Mouse (Mus musculus): ENCODE results near the gene Tsfm. TPM values are rescaled to one million over a fixed set of nuclear protein-coding genes. Genes with fewer than 3 reads are reported as not detected.

The Tsfm gene
- polyA plus RNA-seq, 1 experiment: 45.2 TPM

GRCm38 (mm10) chr10:127036273-127036672 is 5.6 kb upstream of the Tsfm start:
- H3K4me3 ChIP-seq (replicated peaks; ENCODE audit: insufficient read depth, low read depth, low read length): no peak overlapping the region
- 77% methylated on average over 12 of the region's 12 CpGs for WGBS
- H3K27me3 ChIP-seq (ENCODE audit: control insufficient read depth, insufficient read depth, low read length): no peaks in the 10 kb centered on the region
- no peak for DNase-seq
- no peak overlapping the region for H3K27ac ChIP-seq (ENCODE audit: insufficient read depth, low read length)
- TF ChIP-seq POLR2A (IDR thresholded peaks at IDR 0.05; ENCODE audit: borderline replicate concordance, insufficient read depth, low read length) (no peak), CTCF (IDR thresholded peaks at IDR 0.05; ENCODE audit: borderline replicate concordance, insufficient read depth, low read depth, low read length) (no peak)
- no peaks in the 10 kb centered on the region for H3K4me1 ChIP-seq (ENCODE audit: control insufficient read depth, insufficient read depth, low read length)

GRCm38 (mm10) chr10:127033301-127033741 is 2.7 kb upstream of the Tsfm start:
- H3K27me3 ChIP-seq (ENCODE audit: control insufficient read depth, insufficient read depth, low read length): no peaks in the 10 kb centered on the region
- no peak overlapping the region for H3K4me3 ChIP-seq (replicated peaks; ENCODE audit: insufficient read depth, low read depth, low read length)
- no peak overlapping the region for H3K27ac ChIP-seq (ENCODE audit: insufficient read depth, low read length)
- 78% methylated on average over 8 of the region's 8 CpGs for WGBS
- no peak for DNase-seq
- TF ChIP-seq CTCF (IDR thresholded peaks at IDR 0.05; ENCODE audit: borderline replicate concordance, insufficient read depth, low read depth, low read length) (no peak), POLR2A (IDR thresholded peaks at IDR 0.05; ENCODE audit: borderline replicate concordance, insufficient read depth, low read length) (no peak)
- no peaks in the 10 kb centered on the region for H3K4me1 ChIP-seq (ENCODE audit: control insufficient read depth, insufficient read depth, low read length)

- H3K4me1 ChIP-seq (ENCODE audit: control insufficient read depth, insufficient read depth, low read length): no peaks in the 10 kb centered on the region
- DNase-seq: no peak
- TF ChIP-seq POLR2A (IDR thresholded peaks at IDR 0.05; ENCODE audit: borderline replicate concordance, insufficient read depth, low read length): no peak
- no peak for TF ChIP-seq CTCF (IDR thresholded peaks at IDR 0.05; ENCODE audit: borderline replicate concordance, insufficient read depth, low read depth, low read length)
- 67% methylated on average over 16 of the region's 16 CpGs for WGBS
- H3K27me3 ChIP-seq (ENCODE audit: control insufficient read depth, insufficient read depth, low read length): no peaks in the 10 kb centered on the region
- no peak overlapping the region for H3K27ac ChIP-seq (ENCODE audit: insufficient read depth, low read length)
- H3K4me3 ChIP-seq (replicated peaks; ENCODE audit: insufficient read depth, low read depth, low read length): no peak overlapping the region
These were observed 12.2 kb downstream of the Tsfm start for GRCm38 (mm10) chr10:127018422-127018821.

- Histone ChIP-seq H3K27me3 (ENCODE audit: control insufficient read depth, insufficient read depth, low read length) (no peaks in the 10 kb centered on the region), H3K27ac (ENCODE audit: insufficient read depth, low read length) (no peak overlapping the region), H3K4me3 (replicated peaks; ENCODE audit: insufficient read depth, low read depth, low read length) (no peak overlapping the region), H3K4me1 (ENCODE audit: control insufficient read depth, insufficient read depth, low read length) (no peaks in the 10 kb centered on the region)
- no peak for DNase-seq
- TF ChIP-seq CTCF (IDR thresholded peaks at IDR 0.05; ENCODE audit: borderline replicate concordance, insufficient read depth, low read depth, low read length) (no peak), POLR2A (IDR thresholded peaks at IDR 0.05; ENCODE audit: borderline replicate concordance, insufficient read depth, low read length) (no peak)
- WGBS: 14% methylated on average over 2 of the region's 2 CpGs
These were observed 13.6 kb downstream of the Tsfm start for GRCm38 (mm10) chr10:127017071-127017470.

GRCm38 (mm10) chr10:127016488-127016887 is 14.2 kb downstream of the Tsfm start:
- Histone ChIP-seq H3K4me1 (ENCODE audit: control insufficient read depth, insufficient read depth, low read length) (no peaks in the 10 kb centered on the region), H3K27ac (ENCODE audit: insufficient read depth, low read length) (no peak overlapping the region), H3K27me3 (ENCODE audit: control insufficient read depth, insufficient read depth, low read length) (no peaks in the 10 kb centered on the region), H3K4me3 (replicated peaks; ENCODE audit: insufficient read depth, low read depth, low read length) (no peak overlapping the region)
- WGBS: 60% methylated on average over 5 of the region's 5 CpGs
- DNase-seq: no peak
- TF ChIP-seq CTCF (IDR thresholded peaks at IDR 0.05; ENCODE audit: borderline replicate concordance, insufficient read depth, low read depth, low read length) (no peak), POLR2A (IDR thresholded peaks at IDR 0.05; ENCODE audit: borderline replicate concordance, insufficient read depth, low read length) (no peak)

- H3K4me1 ChIP-seq (ENCODE audit: control insufficient read depth, insufficient read depth, low read length): no peaks in the 10 kb centered on the region
- no peak overlapping the region for H3K4me3 ChIP-seq (replicated peaks; ENCODE audit: insufficient read depth, low read depth, low read length)
- no peak overlapping the region for H3K27ac ChIP-seq (ENCODE audit: insufficient read depth, low read length)
- 57% methylated on average over 7 of the region's 7 CpGs for WGBS
- TF ChIP-seq POLR2A (IDR thresholded peaks at IDR 0.05; ENCODE audit: borderline replicate concordance, insufficient read depth, low read length) (no peak), CTCF (IDR thresholded peaks at IDR 0.05; ENCODE audit: borderline replicate concordance, insufficient read depth, low read depth, low read length) (no peak)
- H3K27me3 ChIP-seq (ENCODE audit: control insufficient read depth, insufficient read depth, low read length): no peaks in the 10 kb centered on the region
- no peak for DNase-seq
These were observed 26.8 kb downstream of the Tsfm start for GRCm38 (mm10) chr10:127003806-127004205.

GRCm38 (mm10) chr10:127003334-127003733 is 27.3 kb downstream of the Tsfm start:
- TF ChIP-seq CTCF (IDR thresholded peaks at IDR 0.05; ENCODE audit: borderline replicate concordance, insufficient read depth, low read depth, low read length): no peak
- TF ChIP-seq POLR2A (IDR thresholded peaks at IDR 0.05; ENCODE audit: borderline replicate concordance, insufficient read depth, low read length): no peak
- H3K4me3 ChIP-seq (replicated peaks; ENCODE audit: insufficient read depth, low read depth, low read length): no peak overlapping the region
- no peaks in the 10 kb centered on the region for H3K4me1 ChIP-seq (ENCODE audit: control insufficient read depth, insufficient read depth, low read length)
- WGBS: 86% methylated on average over 8 of the region's 8 CpGs
- no peak for DNase-seq
- no peak overlapping the region for H3K27ac ChIP-seq (ENCODE audit: insufficient read depth, low read length)
- H3K27me3 ChIP-seq (ENCODE audit: control insufficient read depth, insufficient read depth, low read length): no peaks in the 10 kb centered on the region

GRCm38 (mm10) chr10:127002765-127003164 is 27.9 kb downstream of the Tsfm start:
- no peak for DNase-seq
- WGBS: 91% methylated on average over 5 of the region's 5 CpGs
- H3K27me3 ChIP-seq (ENCODE audit: control insufficient read depth, insufficient read depth, low read length): no peaks in the 10 kb centered on the region
- H3K4me3 ChIP-seq (replicated peaks; ENCODE audit: insufficient read depth, low read depth, low read length): no peak overlapping the region
- H3K27ac ChIP-seq (ENCODE audit: insufficient read depth, low read length): no peak overlapping the region
- H3K4me1 ChIP-seq (ENCODE audit: control insufficient read depth, insufficient read depth, low read length): peaks cover 3% of the 10 kb centered on the region; the same call in 1 of the 2 replicates
- TF ChIP-seq POLR2A (IDR thresholded peaks at IDR 0.05; ENCODE audit: borderline replicate concordance, insufficient read depth, low read length) (no peak), CTCF (IDR thresholded peaks at IDR 0.05; ENCODE audit: borderline replicate concordance, insufficient read depth, low read depth, low read length) (no peak)
